Mouse (Mus musculus): ENCODE measurements at regions not wholly inside any gene's neighbourhood (a gene's known extent, or its start where the extent isn't known, plus 50 kb on each side); places are given as distances from the start of the nearest gene placed in this dataset.

DNA sequence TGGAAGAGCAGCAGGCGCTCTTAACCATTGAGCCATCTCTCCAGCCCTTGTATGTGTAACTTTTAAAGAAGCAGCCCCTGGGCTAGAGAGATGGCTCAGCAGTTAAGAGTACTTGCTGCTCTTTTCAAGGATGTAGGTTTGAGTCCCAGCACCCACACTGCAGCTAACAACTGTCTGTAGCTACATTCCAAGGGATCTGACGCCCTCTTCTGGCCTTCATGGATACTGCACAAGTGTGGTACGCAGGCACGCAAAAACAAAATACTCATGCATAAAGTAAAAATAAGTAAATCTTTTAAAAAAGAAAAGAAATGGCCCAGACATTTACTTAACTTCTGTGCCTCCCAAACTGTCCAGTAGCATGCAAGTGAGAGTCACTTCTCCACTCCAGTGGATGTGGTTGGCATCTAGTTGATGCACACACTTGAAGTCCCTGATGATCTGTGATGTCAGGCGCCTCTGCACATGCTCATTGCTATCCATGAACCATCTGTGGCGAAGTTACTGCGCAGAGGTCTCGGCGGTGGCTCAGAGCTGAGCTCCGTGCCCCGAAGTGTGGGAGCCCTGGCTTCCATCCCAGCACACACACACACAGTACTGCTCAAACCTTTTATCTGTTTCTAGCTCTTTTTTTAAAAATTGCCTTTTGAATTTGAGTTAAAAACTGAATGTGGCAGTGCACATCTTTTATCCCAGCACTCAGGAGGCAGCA is 59.0 kb upstream of the Nkx1-1 start:
- Histone ChIP-seq H3K27me3 (ENCODE audit: control insufficient read depth, insufficient read depth, low read length, poor library complexity, severe bottlenecking) (no peaks in the 10 kb centered on the region), H3K36me3 (ENCODE audit: control insufficient read depth, insufficient read depth, low read length, poor library complexity, severe bottlenecking) (no peaks in the 10 kb centered on the region)
- no peak for DNase-seq (ENCODE audit: low read depth, low spot score)

DNA sequence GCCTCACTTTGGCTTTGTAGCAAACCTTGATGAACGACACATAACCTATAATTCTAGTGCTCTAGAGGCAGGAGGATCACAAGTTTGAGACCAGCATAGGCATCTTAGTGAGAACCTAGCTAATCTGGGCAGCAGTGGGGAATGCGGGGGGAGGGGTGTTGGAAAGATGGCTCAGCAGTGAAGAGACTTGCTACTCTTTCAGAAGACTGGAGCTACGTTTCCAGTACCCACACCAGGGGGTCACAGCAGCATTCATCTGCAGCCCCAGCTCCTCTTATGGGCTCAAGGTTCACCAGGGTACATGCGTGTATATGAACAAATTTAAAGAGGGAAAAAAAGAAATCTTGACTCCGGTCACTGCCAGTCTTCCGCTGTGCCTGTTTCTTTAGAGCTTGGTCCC is 55.5 kb upstream of the Nkx1-1 start:
- no peaks in the 10 kb centered on the region for H3K27me3 ChIP-seq (ENCODE audit: control insufficient read depth, insufficient read depth, low read length, poor library complexity, severe bottlenecking)
- DNase-seq (ENCODE audit: low read depth, low spot score) = no peak
- H3K36me3 ChIP-seq (ENCODE audit: control insufficient read depth, insufficient read depth, low read length, poor library complexity, severe bottlenecking) = no peaks in the 10 kb centered on the region

DNA sequence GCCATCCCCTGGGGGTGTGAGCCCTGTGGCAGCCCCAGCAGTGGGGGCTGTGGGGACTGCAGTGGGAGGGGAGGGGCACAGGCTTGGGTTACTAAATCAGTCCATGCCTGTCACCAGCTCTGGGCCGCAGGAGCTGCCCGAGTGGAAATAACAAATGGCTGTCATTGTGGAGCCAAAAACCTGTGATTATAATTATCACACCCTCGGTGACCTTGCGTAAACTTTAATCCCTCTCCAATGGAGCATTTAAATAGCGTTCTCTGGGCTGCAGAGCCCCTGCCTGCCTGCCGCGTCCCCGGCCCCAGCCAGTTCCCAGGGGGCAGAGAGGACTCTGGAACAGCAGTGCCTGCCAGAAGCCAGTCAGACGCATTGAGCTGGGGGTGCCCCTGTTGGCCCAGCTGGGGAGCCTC is 54.4 kb upstream of the Nkx1-1 start:
- DNase-seq (ENCODE audit: low read depth, low spot score) = no peak
- Histone ChIP-seq H3K36me3 (ENCODE audit: control insufficient read depth, insufficient read depth, low read length, poor library complexity, severe bottlenecking) (no peaks in the 10 kb centered on the region), H3K27me3 (ENCODE audit: control insufficient read depth, insufficient read depth, low read length, poor library complexity, severe bottlenecking) (no peaks in the 10 kb centered on the region)

DNA sequence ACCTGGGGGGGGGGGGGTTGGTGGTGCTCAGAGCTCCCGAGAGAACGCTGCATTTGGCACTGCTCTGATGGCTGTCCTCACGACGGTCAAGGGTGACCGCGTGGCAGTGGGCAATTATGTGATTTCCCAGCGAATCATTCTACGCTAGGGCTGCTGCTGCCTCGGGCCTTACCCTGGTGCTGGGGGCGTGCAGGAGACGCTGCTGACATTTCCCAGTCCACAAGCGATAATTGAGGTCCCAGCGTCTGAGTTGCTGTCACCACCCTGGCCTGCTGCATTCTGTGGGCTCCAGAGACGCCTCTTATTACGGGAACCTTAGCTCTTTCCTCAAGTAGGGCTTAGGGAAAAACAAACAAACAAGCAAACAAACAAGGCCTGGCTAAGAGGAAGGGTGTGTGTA is 52.0 kb upstream of the Nkx1-1 start:
- DNase-seq (ENCODE audit: low read depth, low spot score) = no peak
- no peaks in the 10 kb centered on the region for H3K36me3 ChIP-seq (ENCODE audit: control insufficient read depth, insufficient read depth, low read length, poor library complexity, severe bottlenecking)

More for the DNA sequence above, 52.0 kb upstream of the Nkx1-1 start:
- no peaks in the 10 kb centered on the region for H3K27me3 ChIP-seq (ENCODE audit: control insufficient read depth, insufficient read depth, low read length, poor library complexity, severe bottlenecking)
